Comparison of ENCODE assay signal across 20 mouse cellular contexts in genomic region chr3:105675932-105676331, GRCm38 (mm10). TPM values are rescaled to one million over a fixed set of nuclear protein-coding genes. Genes with fewer than 3 reads are reported as not detected.
A peak's percentile ranks its signal among the peaks of the same experiment; 100 is the strongest.
DNase-seq lines count a peak whose midpoint lies in the region; ATAC-seq and TF ChIP-seq lines count a peak whose summit lies in the region.
"Had no signal": no experiment of that assay in that cellular context is flagged by ENCODE, and none has a peak within 500 bp of the region (broad histone marks: within the 10 kb centered on the region; RNA-seq: fewer than 3 reads in every experiment).

No protein-coding gene starts in this region.

- 37% methylated on average over 2 of the region's 2 CpGs for WGBS in forebrain, embryonic 12.5 days
- WGBS in forebrain, postnatal 0 days, result 29% methylated on average over 2 of the region's 2 CpGs
- WGBS in midbrain, embryonic 14.5 days, result 32% methylated on average over 2 of the region's 2 CpGs

- no peak overlapping the region for H3K4me3 ChIP-seq in forebrain, embryonic 12.5 days (replicated peaks)
- H3K4me3 ChIP-seq in forebrain, postnatal 0 days (ENCODE audit: low read depth, low read length), result no peak overlapping the region
- H3K4me3 ChIP-seq in midbrain, embryonic 14.5 days (replicated peaks; ENCODE audit: low read depth, low read length), result no peak overlapping the region
- H3K4me3 ChIP-seq: forebrain, embryonic 10.5 days; hindbrain, embryonic 13.5 days; limb, embryonic 15.5 days had no signal

- no peak for TF ChIP-seq CTCF in forebrain, postnatal 0 days (IDR thresholded peaks at IDR 0.05; ENCODE audit: low read depth)

- H3K9me3 ChIP-seq in forebrain, embryonic 12.5 days, result no peaks in the 10 kb centered on the region
- no peaks in the 10 kb centered on the region for H3K9me3 ChIP-seq in forebrain, postnatal 0 days (ENCODE audit: low read length)
- H3K9me3 ChIP-seq in midbrain, embryonic 14.5 days (ENCODE audit: control insufficient read depth, low read length), result no peaks in the 10 kb centered on the region
- H3K9me3 ChIP-seq: forebrain, embryonic 10.5 days; hindbrain, embryonic 13.5 days; limb, embryonic 15.5 days had no signal

- no peak overlapping the region for H3K4me2 ChIP-seq in forebrain, embryonic 12.5 days
- H3K4me2 ChIP-seq in forebrain, postnatal 0 days (ENCODE audit: low read depth), result no peak overlapping the region
- no peak overlapping the region for H3K4me2 ChIP-seq in midbrain, embryonic 14.5 days (ENCODE audit: low read length)
- H3K4me2 ChIP-seq: hindbrain, embryonic 13.5 days; limb, embryonic 15.5 days; midbrain, embryonic 11.5 days had no signal

- peaks cover 31% of the 10 kb centered on the region for H3K36me3 ChIP-seq in forebrain, embryonic 12.5 days (replicated peaks)
- peaks cover 26% of the 10 kb centered on the region for H3K36me3 ChIP-seq in forebrain, postnatal 0 days (ENCODE audit: insufficient read depth)
- H3K36me3 ChIP-seq in midbrain, embryonic 14.5 days (ENCODE audit: control insufficient read depth, insufficient read depth, low read length), result peaks cover 42% of the 10 kb centered on the region

- 0 out of 2 replicates have a peak, but pooled peaks cover 4% of the 10 kb centered on the region for H3K4me1 ChIP-seq in forebrain, embryonic 12.5 days
- H3K4me1 ChIP-seq in forebrain, postnatal 0 days (ENCODE audit: insufficient read depth), result no peaks in the 10 kb centered on the region
- H3K4me1 ChIP-seq in midbrain, embryonic 14.5 days (ENCODE audit: control insufficient read depth, insufficient read depth, low read length), result no peaks in the 10 kb centered on the region
- H3K4me1 ChIP-seq: hindbrain, embryonic 13.5 days had no signal

- DNase-seq in forebrain, postnatal 0 days, result no peak
- peak; percentile 43 for DNase-seq in A20 (ENCODE audit: low read depth, low spot score)
- DNase-seq in midbrain, embryonic 14.5 days, result no peak
- no peak for DNase-seq in adrenal gland, postnatal 25 days
- DNase-seq: adrenal gland, postnatal 36 days; cerebellum, adult 11-12 months; cerebellum, postnatal 25 days; gastrocnemius, postnatal 10 days; liver, postnatal 0 days; thymus, postnatal 25 days had no signal

- H3K9ac ChIP-seq in forebrain, embryonic 12.5 days, result no peak overlapping the region
- H3K9ac ChIP-seq in forebrain, postnatal 0 days, result no peak overlapping the region
- no peak overlapping the region for H3K9ac ChIP-seq in midbrain, embryonic 14.5 days (replicated peaks; ENCODE audit: low read length)
- H3K9ac ChIP-seq: hindbrain, embryonic 13.5 days; limb, embryonic 15.5 days; liver, postnatal 0 days had no signal

- H3K27me3 ChIP-seq in forebrain, embryonic 12.5 days, result no peaks in the 10 kb centered on the region
- no peaks in the 10 kb centered on the region for H3K27me3 ChIP-seq in forebrain, postnatal 0 days (ENCODE audit: insufficient read depth, low read length)
- H3K27me3 ChIP-seq in midbrain, embryonic 14.5 days (ENCODE audit: control insufficient read depth, insufficient read depth, low read length), result no peaks in the 10 kb centered on the region
- H3K27me3 ChIP-seq: hindbrain, embryonic 13.5 days; limb, embryonic 15.5 days; Patski had no signal

- 0 out of 2 replicates have a peak overlapping the region, but pooled peaks have one; percentile 25 for H3K27ac ChIP-seq in forebrain, embryonic 12.5 days
- H3K27ac ChIP-seq in forebrain, postnatal 0 days (ENCODE audit: low read depth, low read length), result no peak overlapping the region
- no peak overlapping the region for H3K27ac ChIP-seq in midbrain, embryonic 14.5 days (replicated peaks; ENCODE audit: low read depth, low read length)
- H3K27ac ChIP-seq: forebrain, embryonic 10.5 days; hindbrain, embryonic 13.5 days; limb, embryonic 15.5 days had no signal

- ATAC-seq in forebrain, embryonic 12.5 days (ENCODE audit: low FRiP score), result no peak
- no peak for ATAC-seq in forebrain, postnatal 0 days
- peak; percentile 47 for ATAC-seq in activated CD4-positive, CD25-positive, alpha-beta regulatory T cell, adult 4 months
- peak; percentile 56 for ATAC-seq in megakaryocyte progenitor cell, adult 5-6 weeks (replicated peaks; ENCODE audit: poor library complexity)
- ATAC-seq in midbrain, embryonic 14.5 days (ENCODE audit: low FRiP score, low TSS enrichment), result no peak
- ATAC-seq: intestine, embryonic 16.5 days; liver, postnatal 0 days; Patski had no signal

RNA-seq across cellular contexts. Expression of gene Ddx20, which starts 11.4 kb away (rescaled TPM):
- 43.4 and 44.3 TPM in 2 replicates for polyA plus RNA-seq in forebrain, embryonic 12.5 days (2016; fragmentation: Nextera tagmentation; extraction: Ambion mirVana)
- total RNA-seq in forebrain, postnatal 0 days (2014; rRNA removed), result 19.5 and 24.2 TPM in 2 replicates
- polyA plus RNA-seq in forebrain, postnatal 0 days (2015; fragmentation: Nextera tagmentation; extraction: Ambion mirVana), result 16.8 and 18.1 TPM in 2 replicates
- polyA plus RNA-seq in activated CD4-positive, CD25-positive, alpha-beta regulatory T cell, adult 4 months (2017; shearing (Covaris generic)), result 1 to 10 TPM; 9.7 to 9.8 TPM
- total RNA-seq in megakaryocyte progenitor cell, adult 5-6 weeks (2015), result 23.4 and 30.4 TPM in 2 replicates
- total RNA-seq in megakaryocyte progenitor cell, adult 5-6 weeks (2017), result 51.9 and 57.7 TPM in 2 replicates
- polyA plus RNA-seq in midbrain, embryonic 14.5 days (2014; fragmentation: Nextera tagmentation; extraction: Ambion mirVana), result 19.1 and 32.0 TPM in 2 replicates
- total RNA-seq in adrenal gland, postnatal 25 days (2021), result 18.5 and 22.0 TPM in 2 replicates

RNA-seq across cellular contexts. Expression of gene Inka2, which starts 28.5 kb away (rescaled TPM):
- polyA plus RNA-seq in forebrain, embryonic 12.5 days (2016; fragmentation: Nextera tagmentation; extraction: Ambion mirVana), result 3.6 and 4.1 TPM in 2 replicates
- total RNA-seq in forebrain, postnatal 0 days (2014; rRNA removed), result 6.9 and 7.2 TPM in 2 replicates
- polyA plus RNA-seq in forebrain, postnatal 0 days (2015; fragmentation: Nextera tagmentation; extraction: Ambion mirVana), result 1.1 and 4.2 TPM in 2 replicates
- 1 to 10 TPM; 1.7 to 2.4 TPM for polyA plus RNA-seq in activated CD4-positive, CD25-positive, alpha-beta regulatory T cell, adult 4 months (2017; shearing (Covaris generic))
- 0.05 TPM in 1 of 2 replicates, not detected in the other for total RNA-seq in megakaryocyte progenitor cell, adult 5-6 weeks (2015)
- 0.17 TPM in 1 of 2 replicates, not detected in the other for total RNA-seq in megakaryocyte progenitor cell, adult 5-6 weeks (2017)
- 1.5 and 3.2 TPM in 2 replicates for polyA plus RNA-seq in midbrain, embryonic 14.5 days (2014; fragmentation: Nextera tagmentation; extraction: Ambion mirVana)
- total RNA-seq in adrenal gland, postnatal 25 days (2021), result 2.3 and 4.2 TPM in 2 replicates
- total RNA-seq: monocyte, adult 5-6 weeks had no signal

Comparison
In these comparisons a context has a peak if more than half of its experiments do, and no peak if none do; other contexts are left out.
1. ATAC-seq: peak in activated CD4-positive, CD25-positive, alpha-beta regulatory T cell, adult 4 months (single experiment) and megakaryocyte progenitor cell, adult 5-6 weeks (single experiment); none in forebrain, embryonic 12.5 days (single experiment), forebrain, postnatal 0 days (single experiment) and midbrain, embryonic 14.5 days (single experiment).